Mouse (Mus musculus): ENCODE data around the gene Slc35f1. TPM values are rescaled to one million over a fixed set of nuclear protein-coding genes. Genes with fewer than 3 reads are reported as not detected.

Gene Slc35f1
- polyA plus RNA-seq, 1 experiment from 2014 or later = 3.2 TPM

GRCm38 (mm10) chr10:52807808-52808207 is 117.5 kb downstream of the Slc35f1 start:
- ATAC-seq (replicated peaks; ENCODE audit: low FRiP score) = no peak
- H3K4me2 ChIP-seq = no peak overlapping the region
- 68% methylated on average over 2 of the region's 2 CpGs for WGBS

GRCm38 (mm10) chr10:52812861-52813260 is 122.5 kb downstream of the Slc35f1 start:
- WGBS = 90% methylated on average over 4 of the region's 4 CpGs
- H3K4me3 ChIP-seq (replicated peaks) = no peak overlapping the region
- no peaks in the 10 kb centered on the region for H3K9me3 ChIP-seq (replicated peaks)
- H3K27me3 ChIP-seq = no peaks in the 10 kb centered on the region
- H3K9ac ChIP-seq = no peak overlapping the region
- H3K36me3 ChIP-seq = no peaks in the 10 kb centered on the region
- ATAC-seq (replicated peaks; ENCODE audit: low FRiP score) = no peak
- H3K4me1 ChIP-seq = no peaks in the 10 kb centered on the region
- no peak overlapping the region for H3K27ac ChIP-seq
- no peak overlapping the region for H3K4me2 ChIP-seq

More at GRCm38 (mm10) chr10:52807808-52808207, 117.5 kb downstream of the Slc35f1 start:
- Histone ChIP-seq H3K4me3 (replicated peaks) (no peak overlapping the region), H3K27me3 (no peaks in the 10 kb centered on the region), H3K9ac (no peak overlapping the region), H3K27ac (no peak overlapping the region), H3K36me3 (no peaks in the 10 kb centered on the region), H3K9me3 (replicated peaks) (no peaks in the 10 kb centered on the region), H3K4me1 (no peaks in the 10 kb centered on the region)

- Histone ChIP-seq H3K27me3 (no peaks in the 10 kb centered on the region), H3K4me1 (no peaks in the 10 kb centered on the region), H3K9ac (no peak overlapping the region), H3K4me2 (no peak overlapping the region), H3K27ac (no peak overlapping the region), H3K9me3 (replicated peaks) (no peaks in the 10 kb centered on the region), H3K36me3 (no peaks in the 10 kb centered on the region), H3K4me3 (replicated peaks) (no peak overlapping the region)
- no peak for ATAC-seq (replicated peaks; ENCODE audit: low FRiP score)
- 87% methylated on average over 5 of the region's 5 CpGs for WGBS
Observed at GRCm38 (mm10) chr10:52814358-52814757, 124.0 kb downstream of the Slc35f1 start.

GRCm38 (mm10) chr10:52819661-52820060 is 129.3 kb downstream of the Slc35f1 start:
- Histone ChIP-seq H3K9ac (no peak overlapping the region), H3K4me3 (replicated peaks) (no peak overlapping the region), H3K4me2 (no peak overlapping the region), H3K27ac (no peak overlapping the region), H3K4me1 (no peaks in the 10 kb centered on the region), H3K9me3 (replicated peaks) (no peaks in the 10 kb centered on the region), H3K27me3 (no peaks in the 10 kb centered on the region), H3K36me3 (no peaks in the 10 kb centered on the region)
- ATAC-seq (replicated peaks; ENCODE audit: low FRiP score) = no peak
- 87% methylated on average over 1 of the region's 1 CpGs for WGBS

- WGBS = 80% methylated on average over 2 of the region's 2 CpGs
- Histone ChIP-seq H3K9ac (no peak overlapping the region), H3K27ac (no peak overlapping the region), H3K27me3 (no peaks in the 10 kb centered on the region), H3K4me1 (no peaks in the 10 kb centered on the region), H3K36me3 (no peaks in the 10 kb centered on the region), H3K4me3 (replicated peaks) (no peak overlapping the region), H3K9me3 (replicated peaks) (no peaks in the 10 kb centered on the region), H3K4me2 (no peak overlapping the region)
- no peak for ATAC-seq (replicated peaks; ENCODE audit: low FRiP score)
Observed at GRCm38 (mm10) chr10:52822909-52823308, 132.6 kb downstream of the Slc35f1 start.

- no peak overlapping the region for H3K27ac ChIP-seq
- whole genome bisulfite sequencing = 83% methylated on average over 4 of the region's 4 CpGs
- no peaks in the 10 kb centered on the region for H3K9me3 ChIP-seq (replicated peaks)
- H3K4me3 ChIP-seq (replicated peaks) = no peak overlapping the region
- no peak overlapping the region for H3K4me2 ChIP-seq
- no peaks in the 10 kb centered on the region for H3K36me3 ChIP-seq
- no peak overlapping the region for H3K9ac ChIP-seq
- no peak for ATAC-seq (replicated peaks; ENCODE audit: low FRiP score)
- no peaks in the 10 kb centered on the region for H3K27me3 ChIP-seq
- H3K4me1 ChIP-seq = no peaks in the 10 kb centered on the region
Observed at GRCm38 (mm10) chr10:52825746-52826145, 135.4 kb downstream of the Slc35f1 start.

- Histone ChIP-seq H3K36me3 (no peaks in the 10 kb centered on the region), H3K4me3 (replicated peaks) (no peak overlapping the region), H3K9me3 (replicated peaks) (no peaks in the 10 kb centered on the region), H3K27me3 (no peaks in the 10 kb centered on the region), H3K27ac (no peak overlapping the region), H3K4me2 (no peak overlapping the region), H3K4me1 (no peaks in the 10 kb centered on the region), H3K9ac (no peak overlapping the region)
- WGBS = 53% methylated on average over 2 of the region's 2 CpGs
- ATAC-seq (replicated peaks; ENCODE audit: low FRiP score) = no peak
Observed at GRCm38 (mm10) chr10:52840819-52841218, 150.5 kb downstream of the Slc35f1 start.

- H3K4me2 ChIP-seq = no peak overlapping the region
- H3K4me3 ChIP-seq (replicated peaks) = no peak overlapping the region
- H3K4me1 ChIP-seq = no peaks in the 10 kb centered on the region
- H3K27me3 ChIP-seq = no peaks in the 10 kb centered on the region
- no peak for ATAC-seq (replicated peaks; ENCODE audit: low FRiP score)
- no peaks in the 10 kb centered on the region for H3K36me3 ChIP-seq
- H3K27ac ChIP-seq = no peak overlapping the region
- H3K9me3 ChIP-seq (replicated peaks) = no peaks in the 10 kb centered on the region
- H3K9ac ChIP-seq = no peak overlapping the region
Observed at GRCm38 (mm10) chr10:52851994-52852393, 161.7 kb downstream of the Slc35f1 start.

GRCm38 (mm10) chr10:52860851-52861250 is 170.5 kb downstream of the Slc35f1 start:
- no peaks in the 10 kb centered on the region for H3K9me3 ChIP-seq (replicated peaks)
- 73% methylated on average over 2 of the region's 2 CpGs for WGBS
- H3K4me2 ChIP-seq = no peak overlapping the region
- no peak for ATAC-seq (replicated peaks; ENCODE audit: low FRiP score)
- H3K9ac ChIP-seq = no peak overlapping the region
- H3K27me3 ChIP-seq = no peaks in the 10 kb centered on the region
- no peaks in the 10 kb centered on the region for H3K4me1 ChIP-seq
- no peak overlapping the region for H3K27ac ChIP-seq
- H3K4me3 ChIP-seq (replicated peaks) = no peak overlapping the region
- H3K36me3 ChIP-seq = no peaks in the 10 kb centered on the region

- Histone ChIP-seq H3K9me3 (replicated peaks) (no peaks in the 10 kb centered on the region), H3K4me1 (no peaks in the 10 kb centered on the region), H3K4me2 (no peak overlapping the region), H3K27me3 (no peaks in the 10 kb centered on the region), H3K9ac (no peak overlapping the region), H3K36me3 (no peaks in the 10 kb centered on the region), H3K27ac (no peak overlapping the region), H3K4me3 (replicated peaks) (no peak overlapping the region)
- ATAC-seq (replicated peaks; ENCODE audit: low FRiP score) = no peak
- WGBS = 75% methylated on average over 5 of the region's 5 CpGs
Observed at GRCm38 (mm10) chr10:52864936-52865335, 174.6 kb downstream of the Slc35f1 start.

GRCm38 (mm10) chr10:52871110-52871509 is 180.8 kb downstream of the Slc35f1 start:
- H3K4me2 ChIP-seq = no peak overlapping the region
- no peaks in the 10 kb centered on the region for H3K9me3 ChIP-seq (replicated peaks)
- no peaks in the 10 kb centered on the region for H3K27me3 ChIP-seq
- H3K36me3 ChIP-seq = no peaks in the 10 kb centered on the region
- H3K4me3 ChIP-seq (replicated peaks) = no peak overlapping the region
- no peaks in the 10 kb centered on the region for H3K4me1 ChIP-seq
- H3K9ac ChIP-seq = no peak overlapping the region
- H3K27ac ChIP-seq = no peak overlapping the region
- no peak for ATAC-seq (replicated peaks; ENCODE audit: low FRiP score)

GRCm38 (mm10) chr10:52874133-52874532 is 183.8 kb downstream of the Slc35f1 start:
- Histone ChIP-seq H3K4me2 (no peak overlapping the region), H3K27ac (no peak overlapping the region), H3K9me3 (replicated peaks) (no peaks in the 10 kb centered on the region), H3K36me3 (no peaks in the 10 kb centered on the region), H3K4me1 (no peaks in the 10 kb centered on the region), H3K27me3 (no peaks in the 10 kb centered on the region), H3K9ac (no peak overlapping the region), H3K4me3 (replicated peaks) (no peak overlapping the region)
- no peak for ATAC-seq (replicated peaks; ENCODE audit: low FRiP score)
- 73% methylated on average over 9 of the region's 9 CpGs for WGBS

GRCm38 (mm10) chr10:52874712-52875111 is 184.4 kb downstream of the Slc35f1 start:
- Histone ChIP-seq H3K9me3 (replicated peaks) (no peaks in the 10 kb centered on the region), H3K27ac (no peak overlapping the region), H3K4me2 (no peak overlapping the region), H3K9ac (no peak overlapping the region), H3K27me3 (no peaks in the 10 kb centered on the region), H3K4me1 (no peaks in the 10 kb centered on the region), H3K36me3 (no peaks in the 10 kb centered on the region), H3K4me3 (replicated peaks) (no peak overlapping the region)
- no peak for ATAC-seq (replicated peaks; ENCODE audit: low FRiP score)
